Mouse (Mus musculus): ENCODE results near the gene Cacng7.

DNA sequence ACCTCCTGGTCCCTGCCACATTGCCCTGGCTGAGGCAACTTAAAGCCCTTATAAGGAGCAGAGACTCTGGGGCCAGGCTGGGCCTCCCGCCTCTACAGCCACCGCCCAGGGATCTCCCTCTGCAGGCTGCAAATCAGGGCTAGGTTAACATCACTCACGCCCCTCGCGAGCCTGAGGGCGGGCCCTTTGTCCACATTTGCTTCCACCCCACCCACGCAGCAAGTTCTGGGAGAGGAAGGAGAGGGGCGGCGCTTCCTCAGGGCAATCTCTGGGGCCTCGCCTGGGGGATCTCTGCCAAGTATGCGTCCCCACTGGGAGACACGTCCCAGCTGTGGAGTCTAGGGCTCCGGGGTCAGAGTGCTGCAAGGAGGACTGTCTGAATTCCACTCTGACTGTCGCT is 40.0 kb upstream of the Cacng7 start:
- TF ChIP-seq POLR2A (IDR thresholded peaks at IDR 0.05; ENCODE audit: insufficient read length, low read depth) (peak; percentile 72), MAX (IDR thresholded peaks at IDR 0.05; ENCODE audit: low read depth) (no peak), USF1 (IDR thresholded peaks at IDR 0.05; ENCODE audit: low read depth) (no peak), POLR2AphosphoS2 (IDR thresholded peaks at IDR 0.05; ENCODE audit: insufficient read length, low read depth) (peak; percentile 86), MYOD1 (IDR thresholded peaks at IDR 0.05; ENCODE audit: control insufficient read depth in 1 of 3, insufficient read length in 2 of 3, low read depth in 2 of 3) (peak in 1 of 3 experiments; percentile 29), E2F4 (IDR thresholded peaks at IDR 0.05; ENCODE audit: insufficient read depth) (no peak), CEBPB (IDR thresholded peaks at IDR 0.05; ENCODE audit: insufficient read depth, poor library complexity, severe bottlenecking) (0 out of 2 replicates have a peak, but pooled peaks have one; percentile 2), TCF12 (IDR thresholded peaks at IDR 0.05; ENCODE audit: insufficient read depth, poor library complexity, severe bottlenecking) (no peak), REST (IDR thresholded peaks at IDR 0.05; ENCODE audit: insufficient read depth, insufficient read length) (no peak), MYOG (IDR thresholded peaks at IDR 0.05; ENCODE audit: control insufficient read depth in 1 of 3, insufficient read depth in 1 of 3, insufficient read length in 2 of 3, low read depth in 2 of 3) (peak in 1 of 3 experiments; percentile 39)
